Mouse (Mus musculus): ENCODE measurements around the gene 4930578C19Rik. TPM values are rescaled to one million over a fixed set of nuclear protein-coding genes. Genes with fewer than 3 reads are reported as not detected.
"Not testable (repeated sequence)": the region's sequence is repeated elsewhere in the genome, so short reads cannot be mapped to it uniquely, and the experiment has no call there.

Gene 4930578C19Rik
- total RNA-seq (2021), result 1 to 10 TPM; 1.0 to 2.2 TPM
- long read RNA-seq, experiment 1, result 0 reads
- long read RNA-seq, experiment 2, result 0 reads

GRCm38 (mm10) chrX:18461198-18461601 lies at the start of gene 4930578C19Rik:
Gene 4930578C19Rik (minus strand): TSS chrX:18461397.
- no peak for DNase-seq (ENCODE audit: low spot score in 2 of 2)

GRCm38 (mm10) chrX:18467690-18468089 lies 6.5 kb upstream of the 4930578C19Rik start:
- DNase-seq (ENCODE audit: low spot score in 2 of 2), result no peak

- no peak for DNase-seq (ENCODE audit: low spot score in 2 of 2)
These were observed 1.7 kb upstream of the 4930578C19Rik start for GRCm38 (mm10) chrX:18462879-18463278.

- DNase-seq (ENCODE audit: low spot score in 2 of 2), result no peak
These were observed 9.6 kb downstream of the 4930578C19Rik start for GRCm38 (mm10) chrX:18451559-18451958.

GRCm38 (mm10) chrX:18442066-18442465 lies 19.1 kb downstream of the 4930578C19Rik start:
- peak in 1 of 2 experiments; percentile 3 for DNase-seq (ENCODE audit: low spot score in 2 of 2)

- no peak for DNase-seq (ENCODE audit: low spot score in 2 of 2)
These were observed 35.7 kb downstream of the 4930578C19Rik start for GRCm38 (mm10) chrX:18425451-18425850.

- no peak for DNase-seq (ENCODE audit: low spot score in 2 of 2)
These were observed 38.0 kb downstream of the 4930578C19Rik start for GRCm38 (mm10) chrX:18423206-18423605.

- no peak for DNase-seq (ENCODE audit: low spot score in 2 of 2)
These were observed 40.9 kb downstream of the 4930578C19Rik start for GRCm38 (mm10) chrX:18420161-18420784.

GRCm38 (mm10) chrX:18418977-18419376 lies 42.2 kb downstream of the 4930578C19Rik start:
- DNase-seq (ENCODE audit: low spot score in 2 of 2), result no peak

GRCm38 (mm10) chrX:18414560-18414959 lies 46.6 kb downstream of the 4930578C19Rik start:
- DNase-seq (ENCODE audit: low spot score in 2 of 2), result no peak

- DNase-seq (ENCODE audit: low spot score in 2 of 2), result no peak
These were observed 49.9 kb downstream of the 4930578C19Rik start for GRCm38 (mm10) chrX:18411071-18411840.

GRCm38 (mm10) chrX:18409598-18409997 lies 51.6 kb downstream of the 4930578C19Rik start:
- DNase-seq (ENCODE audit: low spot score in 2 of 2), result no peak

- no peak for DNase-seq (ENCODE audit: low spot score in 2 of 2)
These were observed 58.9 kb downstream of the 4930578C19Rik start for GRCm38 (mm10) chrX:18402296-18402695.

- DNase-seq (ENCODE audit: low spot score in 2 of 2), result no peak
These were observed 64.5 kb downstream of the 4930578C19Rik start for GRCm38 (mm10) chrX:18396700-18397099.

- not testable (repeated sequence) for DNase-seq (ENCODE audit: low spot score in 2 of 2)
These were observed 77.0 kb downstream of the 4930578C19Rik start for GRCm38 (mm10) chrX:18384181-18384580.

Measured in adrenal gland, postnatal 4 days (tissue).